14 mouse cellular contexts compared by ENCODE assay signal in the genomic region with DNA sequence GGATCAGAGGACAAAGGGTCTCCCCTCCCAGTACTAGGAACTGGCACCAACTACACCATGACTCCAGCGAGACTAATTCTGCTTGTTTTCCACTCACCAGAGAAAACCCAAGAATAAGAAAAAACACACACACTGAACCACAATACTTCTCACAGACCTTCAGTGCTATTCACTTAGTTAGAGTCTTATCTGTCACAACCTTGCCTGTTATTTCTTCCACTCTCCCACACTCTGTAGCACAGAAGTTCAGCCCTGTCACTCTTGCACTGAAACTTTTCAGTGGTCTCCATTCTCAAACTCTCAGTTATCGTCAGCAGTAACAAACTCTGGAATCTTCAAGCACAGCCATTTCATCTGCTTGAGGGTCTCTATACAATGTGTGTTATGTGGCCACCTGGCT.
"Had no signal": no experiment of that assay in that cellular context is flagged by ENCODE, and none has a peak within 500 bp of the region (broad histone marks: within the 10 kb centered on the region; RNA-seq: fewer than 3 reads in every experiment).

No protein-coding gene starts in this region.

- H3K27ac ChIP-seq: kidney, postnatal 0 days; limb, embryonic 12.5 days; midbrain, embryonic 12.5 days; neural tube, embryonic 13.5 days; stomach, postnatal 0 days had no signal

- H3K4me1 ChIP-seq: limb, embryonic 12.5 days; midbrain, embryonic 12.5 days; neural tube, embryonic 13.5 days had no signal

- H3K9ac ChIP-seq: limb, embryonic 12.5 days; lung, embryonic 14.5 days; midbrain, embryonic 12.5 days; neural tube, embryonic 13.5 days had no signal

- ATAC-seq: midbrain, embryonic 16.5 days had no signal

- H3K9me3 ChIP-seq: limb, embryonic 12.5 days; megakaryocyte, embryonic 14.5 days; midbrain, embryonic 12.5 days; neural tube, embryonic 13.5 days had no signal

- H3K27me3 ChIP-seq: limb, embryonic 12.5 days; megakaryocyte, embryonic 14.5 days; midbrain, embryonic 12.5 days; neural tube, embryonic 13.5 days had no signal

- H3K4me2 ChIP-seq: limb, embryonic 12.5 days; lung, embryonic 14.5 days; midbrain, embryonic 12.5 days; neural tube, embryonic 13.5 days had no signal

- H3K36me3 ChIP-seq: midbrain, embryonic 12.5 days; neural tube, embryonic 13.5 days had no signal

- DNase-seq: kidney, adult 9 months; kidney, postnatal 36 days; lung, embryonic 14.5 days; lung, postnatal 10 days; lung, postnatal 4 days; right cerebral cortex, postnatal 14 days; thymus, postnatal 4 days had no signal

- H3K4me3 ChIP-seq: limb, embryonic 12.5 days; midbrain, embryonic 12.5 days; neural tube, embryonic 13.5 days had no signal
